Mouse (Mus musculus) embryonic fibroblast, embryonic 13.5 days (primary cell): ENCODE data around the gene Sugp1. TPM values are rescaled to one million over a fixed set of nuclear protein-coding genes. Genes with fewer than 3 reads are reported as not detected.

Experiments
- H3K27ac ChIP-seq: 2 replicates; pipeline ENCODE4 v1.5.1; 2012; ENCODE audit warnings: low read length, control low read depth, inconsistent platforms; ENCODE audit not compliant: insufficient read depth
- H3K4me1 ChIP-seq: 2 replicates; pipeline ENCODE4 v1.6.1; 2011; ENCODE audit warnings: low read length; ENCODE audit not compliant: control insufficient read depth, insufficient read depth
- H3K4me3 ChIP-seq: 2 replicates; pipeline ENCODE4 v1.5.1; 2011; ENCODE audit warnings: mild to moderate bottlenecking, control low read depth, low read length; ENCODE audit not compliant: insufficient read depth
- CTCF ChIP-seq: IDR thresholded peaks from 2 replicates; pipeline ENCODE4 v1.5.1; 2011; ENCODE audit warnings: mild to moderate bottlenecking, control low read depth, low read length, moderate library complexity, borderline replicate concordance; ENCODE audit not compliant: insufficient read depth
- POLR2A ChIP-seq: IDR thresholded peaks from 2 replicates; pipeline ENCODE4 v1.6.1; 2011; ENCODE audit warnings: low read depth, mild to moderate bottlenecking, control low read depth, low read length, moderate library complexity
- polyA plus RNA-seq: library from polyadenylated mRNA; stranded (reverse); fragments of >200 nt; gene quantifications from 2 replicates; pipeline ENCODE4 v1.2.4, GENCODE M21; 2011; ENCODE audit warnings: low read depth; ENCODE audit not compliant: missing spikeins, insufficient read length

The Sugp1 gene
- polyA plus RNA-seq, 1 experiment: 23.9 TPM

DNA sequence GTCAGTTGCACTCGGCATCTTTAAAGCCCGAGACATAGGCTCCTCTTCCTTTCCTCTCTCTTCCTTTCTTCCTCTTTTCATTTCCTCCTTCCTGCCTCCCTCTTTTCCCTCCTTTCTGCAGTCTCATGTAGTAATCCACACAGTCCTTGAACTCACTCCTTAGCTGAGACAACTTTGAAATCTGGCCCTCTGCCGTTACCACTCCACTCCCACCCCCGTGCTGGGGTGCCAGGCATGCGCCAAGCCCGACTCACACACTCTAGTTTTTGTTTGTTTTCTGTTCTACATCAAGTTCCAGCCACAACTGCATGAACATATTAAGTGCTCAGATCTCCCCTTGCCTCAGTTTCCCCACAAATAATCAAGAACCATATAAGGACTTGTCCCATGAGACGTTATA is 62.3 kb downstream of the Sugp1 start:
- H3K4me3 ChIP-seq: no peak overlapping the region
- H3K4me1 ChIP-seq: no peaks in the 10 kb centered on the region
- TF ChIP-seq CTCF (no peak), POLR2A (no peak)
- H3K27ac ChIP-seq: no peak overlapping the region

DNA sequence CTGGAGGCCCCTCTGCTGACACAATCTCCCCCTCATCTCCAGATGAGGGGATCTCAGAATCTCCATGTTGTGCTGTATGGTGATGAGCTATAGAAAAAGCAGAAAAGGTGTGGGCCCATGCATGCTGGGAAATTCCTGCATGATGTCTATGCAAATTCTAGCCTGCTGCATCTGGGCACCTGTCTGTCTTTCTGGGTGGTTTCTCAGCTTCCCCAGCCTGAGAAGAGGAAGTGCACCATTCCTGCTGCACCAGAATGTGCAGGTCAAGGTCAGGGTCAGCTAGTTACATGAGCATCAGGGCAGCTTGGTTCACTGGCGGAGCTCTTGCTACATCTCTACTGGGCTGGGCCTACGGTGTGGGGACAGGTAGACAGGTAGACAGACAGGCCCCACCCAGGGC is 67.8 kb downstream of the Sugp1 start:
- Histone ChIP-seq H3K27ac (no peak overlapping the region), H3K4me1 (no peaks in the 10 kb centered on the region), H3K4me3 (no peak overlapping the region)
- TF ChIP-seq POLR2A: no peak
- no peak for TF ChIP-seq CTCF

GRCm38 (mm10) chr8:70111192-70111795 is 68.7 kb downstream of the Sugp1 start:
- no peak for TF ChIP-seq POLR2A
- no peak for TF ChIP-seq CTCF
- Histone ChIP-seq H3K27ac (no peak overlapping the region), H3K4me3 (no peak overlapping the region), H3K4me1 (no peaks in the 10 kb centered on the region)

GRCm38 (mm10) chr8:70112401-70113016 is 69.9 kb downstream of the Sugp1 start:
- Histone ChIP-seq H3K4me1 (no peaks in the 10 kb centered on the region), H3K4me3 (no peak overlapping the region), H3K27ac (no peak overlapping the region)
- TF ChIP-seq CTCF: no peak
- no peak for TF ChIP-seq POLR2A

DNA sequence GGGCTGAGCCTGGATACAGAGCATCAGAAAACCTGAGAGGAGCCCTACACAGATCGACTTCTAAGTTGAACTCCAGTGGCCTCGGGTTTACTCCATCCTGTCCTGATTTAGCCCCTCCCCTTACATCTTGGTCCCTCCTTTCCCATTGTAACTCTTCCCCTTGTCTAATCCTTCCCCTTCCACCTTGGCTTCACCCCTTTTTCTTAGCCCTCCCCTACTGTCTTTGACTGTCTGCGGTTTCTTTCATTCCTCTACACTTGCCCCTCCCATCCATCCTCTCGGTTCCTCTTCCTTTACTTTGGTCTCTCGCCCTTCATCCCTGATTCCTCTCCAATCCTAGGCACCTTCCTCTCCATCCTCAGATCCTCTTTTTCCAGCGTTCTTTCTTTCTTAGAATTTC is 71.9 kb downstream of the Sugp1 start:
- Histone ChIP-seq H3K27ac (no peak overlapping the region), H3K4me3 (no peak overlapping the region), H3K4me1 (no peaks in the 10 kb centered on the region)
- TF ChIP-seq CTCF (no peak), POLR2A (no peak)

- H3K4me1 ChIP-seq: no peaks in the 10 kb centered on the region
- TF ChIP-seq POLR2A (no peak), CTCF (no peak)
- no peak overlapping the region for H3K4me3 ChIP-seq
- H3K27ac ChIP-seq: no peak overlapping the region
Measured at GRCm38 (mm10) chr8:70114892-70115291, 72.3 kb downstream of the Sugp1 start.

DNA sequence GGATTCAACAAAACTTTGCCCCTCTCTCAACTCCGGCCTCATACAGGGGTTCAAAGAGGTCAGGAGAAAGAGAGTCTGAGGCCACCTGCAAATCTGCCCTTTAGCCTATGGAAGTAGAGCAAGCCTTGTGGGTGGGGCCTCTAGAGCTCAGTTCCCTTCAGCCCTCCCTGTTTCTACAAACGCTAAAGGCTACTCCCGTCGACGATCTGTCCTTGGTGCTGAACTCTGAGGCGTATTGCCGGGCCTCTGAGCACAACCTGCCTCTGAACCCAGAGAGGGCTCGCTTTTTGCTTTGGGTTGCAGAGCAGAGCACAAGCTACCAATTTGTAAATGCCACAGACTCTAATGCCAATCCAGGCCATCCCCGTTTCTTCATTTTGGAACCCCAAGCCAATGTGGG is 75.0 kb downstream of the Sugp1 start:
- H3K4me3 ChIP-seq: no peak overlapping the region
- no peaks in the 10 kb centered on the region for H3K4me1 ChIP-seq
- no peak overlapping the region for H3K27ac ChIP-seq
- TF ChIP-seq CTCF: no peak
- TF ChIP-seq POLR2A: no peak

GRCm38 (mm10) chr8:70118726-70119700 is 76.4 kb downstream of the Sugp1 start:
- TF ChIP-seq CTCF (no peak), POLR2A (no peak)
- Histone ChIP-seq H3K4me3 (no peak overlapping the region), H3K27ac (no peak overlapping the region)

DNA sequence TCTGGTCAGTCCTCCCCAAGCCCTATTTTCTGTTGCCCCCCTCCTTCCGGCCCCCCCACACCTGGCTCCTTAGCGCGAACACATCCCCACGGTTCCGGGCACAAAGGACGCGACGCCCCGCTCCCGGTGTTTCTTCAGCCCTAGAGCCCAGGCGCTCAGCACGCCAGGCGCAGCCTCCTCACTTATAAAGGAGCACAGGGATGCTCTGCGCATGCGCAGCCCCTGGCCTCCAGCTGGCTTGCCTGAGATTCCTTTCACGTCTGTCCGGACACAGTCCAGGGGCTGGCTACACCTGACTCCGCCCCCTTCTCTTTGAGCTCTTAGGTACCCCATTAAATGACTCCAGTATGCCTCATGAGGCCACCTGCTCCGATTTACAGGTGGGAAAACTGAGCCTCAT is 78.1 kb downstream of the Sugp1 start, which contains the start of gene Ncan:
Ncan (minus strand) TSS at position 207 of the 400 bp plus-strand sequence.
- TF ChIP-seq POLR2A: no peak
- no peak within 1 kb of the TSS for H3K27ac ChIP-seq
- no peak within 1 kb of the TSS for H3K4me3 ChIP-seq
- no peaks in the 10 kb centered on the region for H3K4me1 ChIP-seq

More at GRCm38 (mm10) chr8:70118726-70119700, 76.4 kb downstream of the Sugp1 start:
- H3K4me1 ChIP-seq: no peaks in the 10 kb centered on the region

Other genes with a start within 250 kb of the Sugp1 start
- 13.5 and 15.9 TPM in 2 replicates for gene Gmip, start 234.1 kb upstream of the Sugp1 start, polyA plus RNA-seq
- 2.9 and 4.0 TPM in 2 replicates for gene Lpar2, start 220.4 kb upstream of the Sugp1 start, polyA plus RNA-seq
- 2.5 and 3.6 TPM in 2 replicates for gene Pbx4, start 210.3 kb upstream of the Sugp1 start, polyA plus RNA-seq
- gene Cilp2, start 155.1 kb upstream of the Sugp1 start, polyA plus RNA-seq: not detected in 2 replicates
- 0.39 and 0.50 TPM in 2 replicates for gene Tssk6, start 140.6 kb upstream of the Sugp1 start, polyA plus RNA-seq
- 62.9 and 77.5 TPM in 2 replicates for gene Ndufa13, start 140.3 kb upstream of the Sugp1 start, polyA plus RNA-seq
- gene Yjefn3, start 140.1 kb upstream of the Sugp1 start, polyA plus RNA-seq: not detected in 2 replicates
- gene Gatad2a, start 46.4 kb upstream of the Sugp1 start, polyA plus RNA-seq: 63.8 and 67.2 TPM in 2 replicates
- gene Mau2, start 79 bp upstream of the Sugp1 start, polyA plus RNA-seq: 25.8 and 31.6 TPM in 2 replicates
- 1.0 TPM in 2 replicates for gene Tm6sf2, start 30.1 kb downstream of the Sugp1 start, polyA plus RNA-seq
- 0.84 and 1.1 TPM in 2 replicates for gene Hapln4, start 40.6 kb downstream of the Sugp1 start, polyA plus RNA-seq
- 0.33 TPM in 1 of 2 replicates, not detected in the other for gene Ncan, start 78.1 kb downstream of the Sugp1 start, polyA plus RNA-seq
- gene Nr2c2ap, start 88.5 kb downstream of the Sugp1 start, polyA plus RNA-seq: 13.4 and 14.4 TPM in 2 replicates
- gene Rfxank, start 96.3 kb downstream of the Sugp1 start, polyA plus RNA-seq: 7.4 and 10.1 TPM in 2 replicates
- gene Borcs8, start 96.7 kb downstream of the Sugp1 start, polyA plus RNA-seq: 59.2 and 65.3 TPM in 2 replicates
- gene Mef2b, start 96.9 kb downstream of the Sugp1 start, polyA plus RNA-seq: not detected in 2 replicates
- 66.2 and 84.2 TPM in 2 replicates for gene Tmem161a, start 129.5 kb downstream of the Sugp1 start, polyA plus RNA-seq
- 5.3 and 6.6 TPM in 2 replicates for gene Slc25a42, start 169.5 kb downstream of the Sugp1 start, polyA plus RNA-seq
- 26.4 and 28.9 TPM in 2 replicates for gene Sugp2, start 191.4 kb downstream of the Sugp1 start, polyA plus RNA-seq
- gene Armc6, start 191.7 kb downstream of the Sugp1 start, polyA plus RNA-seq: 11.0 and 14.9 TPM in 2 replicates
- 42.2 and 54.0 TPM in 2 replicates for gene Homer3, start 240.0 kb downstream of the Sugp1 start, polyA plus RNA-seq